Mouse (Mus musculus) limb, embryonic 11.5 days (tissue): ENCODE results near the gene Cnot1. TPM values are rescaled to one million over a fixed set of nuclear protein-coding genes. Genes with fewer than 3 reads are reported as not detected.

Source experiments
- ATAC-seq: fragments of 200-750 bp; cut with Nextera tagmentation; 2 replicates; pipeline ENCODE4 v1.8.0; 2017; ENCODE audit warnings: low read depth; ENCODE audit not compliant: insufficient number of reproducible peaks, low FRiP score, low TSS enrichment
- DNase-seq: peaks from one replicate; pipeline ENCODE4 v3.0.0-alpha.2; 2015; ENCODE audit warnings: low spot score
- H3K27ac ChIP-seq: fragments of 300-500 bp; sonication (generic); replicated peaks from 2 replicates; pipeline ENCODE4 v1.5.1; 2014; ENCODE audit warnings: low read depth, mild to moderate bottlenecking, low read length
- H3K27me3 ChIP-seq: fragments of 300-500 bp; sonication (generic); 2 replicates; pipeline ENCODE4 v1.6.1; 2014; ENCODE audit warnings: mild to moderate bottlenecking, low read length, mixed read lengths; ENCODE audit not compliant: control insufficient read depth, insufficient read depth
- H3K36me3 ChIP-seq: fragments of 300-500 bp; sonication (generic); 2 replicates; pipeline ENCODE4 v1.6.1; 2014; ENCODE audit warnings: mild to moderate bottlenecking, low read length, moderate library complexity, mixed read lengths; ENCODE audit not compliant: control insufficient read depth, insufficient read depth
- H3K4me1 ChIP-seq: fragments of 300-500 bp; sonication (generic); 2 replicates; pipeline ENCODE4 v1.6.1; 2014; ENCODE audit warnings: low read length, mixed read lengths; ENCODE audit not compliant: control insufficient read depth, insufficient read depth
- H3K4me2 ChIP-seq: fragments of 300-500 bp; sonication (generic); 2 replicates; pipeline ENCODE4 v1.6.1; 2014; ENCODE audit warnings: low read depth, mild to moderate bottlenecking, moderate library complexity; ENCODE audit not compliant: severe bottlenecking
- H3K4me3 ChIP-seq: fragments of 300-500 bp; sonication (generic); 2 replicates; pipeline ENCODE4 v1.5.1; 2014; ENCODE audit warnings: low read depth, low read length
- H3K9ac ChIP-seq: fragments of 300-500 bp; sonication (generic); 2 replicates; pipeline ENCODE4 v1.6.1; 2014; ENCODE audit warnings: mild to moderate bottlenecking, low read length
- H3K9me3 ChIP-seq: fragments of 300-500 bp; sonication (generic); 2 replicates; pipeline ENCODE4 v1.6.1; 2016; ENCODE audit warnings: low read length; ENCODE audit not compliant: control insufficient read depth
- WGBS: fragments of 180-500 bp; shearing (Covaris S2); extraction: QIAGEN DNeasy Blood & Tissue Kit; methylation state at CpG from one replicate; pipeline ENCODE4 v1.1.7; 2014; 5-methylcytosine and 5-hydroxymethylcytosine counted together
- polyA plus RNA-seq: library from polyadenylated mRNA; unstranded; fragments of >200 nt; fragmentation: Nextera tagmentation; extraction: Ambion mirVana; gene quantifications from 2 replicates; pipeline ENCODE4 v1.2.1, GENCODE M21; 2014

Cnot1 gene
- polyA plus RNA-seq, 1 experiment from 2014 or later, result 137 TPM

DNA sequence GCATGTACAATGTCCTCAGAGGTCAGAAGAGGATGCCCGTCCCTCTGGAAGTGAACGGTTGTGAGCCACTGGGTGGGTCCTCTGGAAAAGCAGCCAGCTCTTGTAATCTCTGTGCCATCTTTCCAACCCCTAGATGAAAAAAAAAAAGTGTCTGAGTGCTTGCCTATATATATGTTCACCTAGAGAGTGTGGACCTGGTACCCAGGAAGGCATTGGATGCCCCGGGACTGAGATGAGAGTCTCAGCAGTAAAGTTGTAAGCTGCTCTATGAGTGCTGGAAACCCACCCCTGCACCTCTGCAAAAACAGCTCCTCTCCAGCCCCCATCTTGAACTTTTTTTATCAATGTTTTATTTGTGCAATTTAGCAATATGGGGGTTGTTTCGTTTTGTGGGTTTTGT lies 1.4 kb upstream of the Cnot1 start:
- Histone ChIP-seq H3K27me3 (no peaks in the 10 kb centered on the region), H3K4me2 (no peak overlapping the region), H3K9me3 (no peaks in the 10 kb centered on the region), H3K4me3 (no peak overlapping the region), H3K36me3 (no peaks in the 10 kb centered on the region), H3K27ac (no peak overlapping the region), H3K4me1 (peaks cover 5% of the 10 kb centered on the region; the same call in 1 of the 2 replicates), H3K9ac (no peak overlapping the region)
- WGBS, result 90% methylated on average over 4 of the region's 4 CpGs
- DNase-seq (no peak), ATAC-seq (no peak)

DNA sequence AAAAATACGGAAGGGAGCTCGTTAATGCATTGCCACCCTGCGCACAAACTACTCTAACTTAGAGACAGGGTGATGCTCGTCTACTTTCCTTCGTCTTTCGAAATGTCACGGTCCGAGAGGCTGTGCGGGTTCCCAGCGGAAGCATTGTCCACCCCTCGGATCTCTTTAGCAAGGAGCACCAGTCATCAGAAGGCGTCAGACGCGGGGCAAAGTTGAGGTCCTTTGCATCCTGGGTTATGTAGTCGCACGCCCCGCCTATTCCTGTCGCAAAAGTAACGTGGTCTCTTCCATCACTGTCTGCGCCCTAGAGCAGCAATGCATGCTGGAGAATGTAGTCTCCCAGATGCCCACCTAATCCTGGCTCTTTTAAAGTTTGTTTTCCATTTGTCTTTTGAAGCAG lies 597 bp upstream of the Cnot1 start:
- Histone ChIP-seq H3K4me3 (peak overlapping the region; percentile 91), H3K4me1 (peaks cover 5% of the 10 kb centered on the region; the same call in 1 of the 2 replicates), H3K36me3 (no peaks in the 10 kb centered on the region), H3K9me3 (no peaks in the 10 kb centered on the region), H3K4me2 (peak overlapping the region; percentile 58), H3K27me3 (no peaks in the 10 kb centered on the region), H3K9ac (peak overlapping the region; percentile 66), H3K27ac (peak overlapping the region; percentile 87)
- under 1% methylated on average over 20 of the region's 20 CpGs for WGBS
- ATAC-seq (peak; percentile 90), DNase-seq (peak; percentile 92)

GRCm38 (mm10) chr8:95806461-95807191 lies 638 bp downstream of the Cnot1 start:
- DNase-seq, result no peak
- H3K4me2 ChIP-seq, result peak overlapping the region; percentile 79
- H3K4me1 ChIP-seq, result peaks cover 5% of the 10 kb centered on the region; the same call in 1 of the 2 replicates
- peak overlapping the region; percentile 87 for H3K27ac ChIP-seq
- no peaks in the 10 kb centered on the region for H3K9me3 ChIP-seq
- peak overlapping the region; percentile 95 for H3K9ac ChIP-seq
- no peaks in the 10 kb centered on the region for H3K27me3 ChIP-seq
- H3K4me3 ChIP-seq, result peak overlapping the region; percentile 91
- 2% methylated on average over 50 of the region's 69 CpGs for WGBS
- ATAC-seq, result no peak
- H3K36me3 ChIP-seq, result no peaks in the 10 kb centered on the region; the same call in 1 of the 2 replicates

GRCm38 (mm10) chr8:95805482-95805881 lies 1.8 kb downstream of the Cnot1 start:
- H3K4me2 ChIP-seq, result peak overlapping the region; percentile 79
- 83% methylated on average over 2 of the region's 2 CpGs for WGBS
- no peaks in the 10 kb centered on the region for H3K9me3 ChIP-seq
- peak overlapping the region; percentile 91 for H3K4me3 ChIP-seq
- DNase-seq (no peak), ATAC-seq (no peak)
- no peak overlapping the region for H3K27ac ChIP-seq
- H3K9ac ChIP-seq, result no peak overlapping the region; the same call in 1 of the 2 replicates
- no peaks in the 10 kb centered on the region; the same call in 1 of the 2 replicates for H3K36me3 ChIP-seq
- H3K27me3 ChIP-seq, result no peaks in the 10 kb centered on the region
- peaks cover 5% of the 10 kb centered on the region; the same call in 1 of the 2 replicates for H3K4me1 ChIP-seq

- H3K27ac ChIP-seq, result no peak overlapping the region
- no peak for DNase-seq
- H3K36me3 ChIP-seq, result peaks cover 5% of the 10 kb centered on the region; the same call in 1 of the 2 replicates
- peaks cover 5% of the 10 kb centered on the region; the same call in 1 of the 2 replicates for H3K4me1 ChIP-seq
- no peaks in the 10 kb centered on the region for H3K9me3 ChIP-seq
- H3K4me3 ChIP-seq, result no peak overlapping the region
- no peak overlapping the region for H3K9ac ChIP-seq
- no peak for ATAC-seq
- H3K27me3 ChIP-seq, result no peaks in the 10 kb centered on the region
- 91% methylated on average over 8 of the region's 8 CpGs for WGBS
- no peak overlapping the region for H3K4me2 ChIP-seq
Measured at GRCm38 (mm10) chr8:95802231-95802630, 5.0 kb downstream of the Cnot1 start.

DNA sequence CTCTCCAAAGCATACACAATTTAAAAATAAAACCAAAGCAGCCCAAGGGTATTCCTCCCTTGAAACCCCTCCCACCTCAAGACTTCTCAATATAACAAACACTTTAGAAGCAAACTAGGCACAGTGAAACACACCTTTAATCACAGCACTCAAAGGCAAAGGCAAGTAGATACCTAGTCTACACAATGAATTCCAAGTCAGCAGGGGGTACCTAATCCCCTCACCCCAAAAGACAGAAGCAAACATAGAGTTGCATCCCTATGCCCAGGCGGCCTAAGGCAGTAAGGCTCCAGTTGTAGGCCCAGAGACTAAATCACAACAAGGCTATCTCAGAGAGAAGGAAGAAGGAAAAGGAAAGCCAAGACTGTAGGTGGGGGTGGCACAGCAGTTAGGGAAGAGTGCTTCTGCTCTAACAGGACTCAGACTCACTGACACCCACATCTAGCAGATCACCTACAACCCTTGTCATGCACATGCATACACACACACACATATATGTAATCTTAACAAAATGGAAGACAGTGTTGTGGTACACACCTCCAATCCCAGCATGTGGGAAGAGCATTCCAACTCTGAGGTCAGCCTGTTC lies 5.7 kb downstream of the Cnot1 start:
- 90% methylated on average over 1 of the region's 1 CpGs for WGBS
- H3K27ac ChIP-seq, result no peak overlapping the region
- H3K4me1 ChIP-seq, result peaks cover 5% of the 10 kb centered on the region; the same call in 1 of the 2 replicates
- H3K4me3 ChIP-seq, result no peak overlapping the region
- no peak for ATAC-seq
- H3K36me3 ChIP-seq, result peaks cover 5% of the 10 kb centered on the region; the same call in 1 of the 2 replicates
- no peaks in the 10 kb centered on the region for H3K9me3 ChIP-seq
- H3K27me3 ChIP-seq, result no peaks in the 10 kb centered on the region
- no peak overlapping the region for H3K9ac ChIP-seq
- no peak for DNase-seq
- no peak overlapping the region for H3K4me2 ChIP-seq

- 92% methylated on average over 3 of the region's 3 CpGs for WGBS
- peaks cover 5% of the 10 kb centered on the region; the same call in 1 of the 2 replicates for H3K36me3 ChIP-seq
- no peak overlapping the region for H3K4me2 ChIP-seq
- no peaks in the 10 kb centered on the region for H3K9me3 ChIP-seq
- H3K27ac ChIP-seq, result no peak overlapping the region
- no peak overlapping the region for H3K9ac ChIP-seq
- no peak overlapping the region for H3K4me3 ChIP-seq
- H3K27me3 ChIP-seq, result no peaks in the 10 kb centered on the region
- peaks cover under 1% of the 10 kb centered on the region; the same call in 1 of the 2 replicates for H3K4me1 ChIP-seq
- ATAC-seq, result no peak
- DNase-seq, result no peak
Measured at GRCm38 (mm10) chr8:95800353-95800752, 6.9 kb downstream of the Cnot1 start.

GRCm38 (mm10) chr8:95799891-95800290 lies 7.4 kb downstream of the Cnot1 start:
- no peak overlapping the region for H3K27ac ChIP-seq
- no peaks in the 10 kb centered on the region for H3K9me3 ChIP-seq
- peaks cover 5% of the 10 kb centered on the region; the same call in 1 of the 2 replicates for H3K36me3 ChIP-seq
- WGBS, result 84% methylated on average over 1 of the region's 1 CpGs
- H3K27me3 ChIP-seq, result no peaks in the 10 kb centered on the region
- no peak overlapping the region for H3K9ac ChIP-seq
- no peaks in the 10 kb centered on the region for H3K4me1 ChIP-seq
- DNase-seq, result no peak
- no peak for ATAC-seq
- H3K4me2 ChIP-seq, result no peak overlapping the region
- no peak overlapping the region for H3K4me3 ChIP-seq
